Mouse (Mus musculus): ENCODE results near the gene Pigyl.

Pigyl gene

GRCm38 (mm10) chr9:22196412-22196811, 39.8 kb downstream of the Pigyl start:
- no peak for DNase-seq (ENCODE audit: extremely low spot score)
